Mouse (Mus musculus) heart, embryonic 10.5 days (tissue): ENCODE measurements around the gene Lrrc32. TPM values are rescaled to one million over a fixed set of nuclear protein-coding genes. Genes with fewer than 3 reads are reported as not detected.

Experiments used
- DNase-seq: peaks from one replicate; pipeline ENCODE4 v3.0.0-alpha.2; 2017; ENCODE audit warnings: low spot score
- H3K27ac ChIP-seq: fragments of 300-500 bp; sonication (generic); 2 replicates; pipeline ENCODE4 v1.5.1; 2016; ENCODE audit warnings: mild to moderate bottlenecking
- H3K27me3 ChIP-seq: fragments of 300-500 bp; sonication (generic); 2 replicates; pipeline ENCODE4 v1.6.1; 2016; ENCODE audit warnings: mild to moderate bottlenecking; ENCODE audit not compliant: poor library complexity, insufficient read depth, severe bottlenecking
- H3K36me3 ChIP-seq: fragments of 300-500 bp; sonication (generic); 2 replicates; pipeline ENCODE4 v1.6.1; 2016; ENCODE audit warnings: mild to moderate bottlenecking, moderate library complexity
- H3K4me1 ChIP-seq: fragments of 300-500 bp; sonication (generic); 2 replicates; pipeline ENCODE4 v1.6.1; 2016; ENCODE audit warnings: mild to moderate bottlenecking
- H3K4me3 ChIP-seq: fragments of 300-500 bp; sonication (generic); 2 replicates; pipeline ENCODE4 v1.5.1; 2016; ENCODE audit warnings: mild to moderate bottlenecking, moderate library complexity
- H3K9me3 ChIP-seq: fragments of 300-500 bp; sonication (generic); 2 replicates; pipeline ENCODE4 v1.6.1; 2016; ENCODE audit warnings: mild to moderate bottlenecking, moderate library complexity
- WGBS: fragments of 180-500 bp; shearing (Covaris S2); methylation state at CpG from one replicate; pipeline ENCODE4 v1.1.7; 2016; 5-methylcytosine and 5-hydroxymethylcytosine counted together
- polyA plus RNA-seq: library from polyadenylated mRNA; unstranded; fragments of >200 nt; fragmentation: Nextera tagmentation; extraction: Ambion mirVana; gene quantifications from 2 replicates; pipeline ENCODE4 v1.2.1, GENCODE M21; 2016

The Lrrc32 gene
- 4.8 and 7.3 TPM in 2 replicates for polyA plus RNA-seq

DNA sequence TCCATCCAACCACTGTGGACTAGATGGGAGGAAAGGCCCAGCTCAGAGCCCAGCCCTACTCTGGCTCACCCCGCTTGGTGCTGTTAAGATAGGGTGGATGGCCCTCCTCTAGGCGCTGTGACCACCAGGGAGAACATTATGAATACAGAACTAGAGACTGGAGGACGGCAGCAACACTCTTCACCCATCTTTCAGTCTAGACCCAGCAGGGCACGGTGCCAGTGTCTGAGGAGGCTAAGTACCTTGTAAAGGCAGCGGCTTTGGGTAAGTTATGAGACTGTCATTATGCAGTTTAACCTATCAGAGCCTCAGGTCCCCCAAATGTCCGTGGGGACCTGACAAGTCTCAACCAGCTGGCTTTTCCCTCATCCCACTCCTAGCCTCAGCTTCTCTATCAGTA is at the start of gene Lrrc32:
Gene Lrrc32 (plus strand): TSS at position 153 of the 400 bp plus-strand sequence.
- Histone ChIP-seq H3K4me3 (peak within 1 kb of the TSS; percentile 69), H3K4me1 (peaks cover 54% of the 10 kb centered on the region), H3K36me3 (no peaks in the 10 kb centered on the region), H3K27ac (peak within 1 kb of the TSS; percentile 65), H3K9me3 (no peaks in the 10 kb centered on the region), H3K27me3 (peaks cover 43% of the 10 kb centered on the region)
- WGBS, result 61% methylated on average over 6 of the region's 6 CpGs
- DNase-seq, result no peak

DNA sequence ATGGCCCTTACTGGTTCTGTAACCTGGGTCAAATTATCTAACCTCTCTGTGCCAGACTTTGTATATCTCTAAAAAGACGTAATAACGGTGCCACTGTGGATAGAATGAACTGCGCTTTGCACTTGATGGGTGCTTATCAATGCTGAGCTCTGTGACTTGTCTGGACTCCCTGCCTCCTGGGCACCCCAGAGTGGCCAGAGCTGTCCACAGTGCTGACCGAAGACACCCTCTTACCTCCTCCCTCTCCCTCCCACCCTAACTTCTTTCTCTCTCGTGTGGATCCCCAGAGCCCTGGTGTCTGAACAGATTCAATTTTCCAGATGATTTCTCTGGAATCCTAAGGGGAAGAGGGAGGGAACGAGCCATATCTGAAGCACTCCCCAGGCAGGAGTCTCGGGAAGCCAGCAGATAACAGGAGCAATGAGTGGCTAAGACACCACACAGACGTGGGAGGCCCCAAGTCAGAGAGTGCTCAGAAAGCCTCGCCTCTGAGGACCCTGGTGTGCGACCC is 49.1 kb upstream of the Lrrc32 start, which contains the start of gene Gucy2d:
Gene Gucy2d (plus strand): TSS at position 461 of the 511 bp plus-strand sequence.
- Histone ChIP-seq H3K27me3 (no peaks in the 10 kb centered on the region), H3K36me3 (no peaks in the 10 kb centered on the region), H3K4me1 (peaks cover 11% of the 10 kb centered on the region), H3K27ac (no peak within 1 kb of the TSS), H3K4me3 (no peak within 1 kb of the TSS), H3K9me3 (no peaks in the 10 kb centered on the region)
- 20% methylated on average over 10 of the region's 10 CpGs for WGBS
- no peak for DNase-seq

DNA sequence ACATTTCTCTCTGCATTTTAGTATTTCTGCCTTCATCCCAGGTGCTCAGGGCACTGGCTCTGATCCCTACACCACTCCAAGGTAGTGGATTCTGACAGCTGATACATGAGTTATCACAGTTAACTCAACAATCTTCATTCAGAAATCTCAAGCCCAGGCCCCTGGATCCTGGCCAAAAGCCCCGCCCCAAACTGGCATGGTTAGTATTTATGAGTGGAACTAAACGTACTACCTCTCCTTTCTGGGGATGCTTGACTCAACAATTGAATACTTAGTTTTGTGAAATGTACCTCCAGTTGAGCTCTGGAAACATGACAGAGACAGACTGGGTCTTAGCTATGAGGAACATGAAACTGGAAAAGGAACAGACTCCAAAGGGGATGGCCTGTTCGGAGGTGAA is 42.2 kb upstream of the Lrrc32 start:
- WGBS, result 74% methylated on average over 3 of the region's 3 CpGs
- no peaks in the 10 kb centered on the region for H3K4me1 ChIP-seq

DNA sequence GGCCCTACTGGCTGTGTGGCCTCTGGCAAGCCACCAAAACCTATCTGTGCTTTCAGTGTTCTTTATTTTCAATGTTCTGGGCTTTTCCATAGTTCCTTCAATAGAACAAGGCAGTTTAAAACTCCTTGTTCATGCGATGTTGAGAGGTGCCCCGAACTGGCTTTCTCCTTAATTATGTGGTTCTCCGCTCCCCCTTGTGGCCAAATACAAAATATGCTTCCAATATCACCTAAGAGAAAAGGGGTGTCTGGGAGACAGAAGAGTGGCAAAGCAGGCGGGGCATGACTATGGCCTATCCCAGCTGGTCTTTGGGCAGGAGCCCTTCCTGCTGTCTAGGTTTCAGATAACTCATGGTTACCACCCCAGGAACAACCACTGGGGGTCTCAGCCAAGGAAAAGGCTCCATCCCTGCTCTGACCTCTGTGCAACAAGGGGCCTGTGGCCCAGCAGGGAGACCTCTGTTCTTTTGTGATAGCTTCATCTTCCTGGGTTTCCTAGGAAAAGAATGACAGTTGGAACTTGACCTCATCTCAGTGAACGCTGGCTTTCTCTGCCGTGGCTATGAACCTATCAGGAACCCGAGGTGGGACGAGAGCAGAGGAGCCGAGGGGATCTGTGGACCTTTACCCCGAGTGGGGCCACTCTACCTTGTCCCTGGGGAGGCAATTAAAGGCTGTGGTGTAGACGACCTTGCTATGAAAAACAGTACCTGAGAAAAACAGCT is 41.3 kb upstream of the Lrrc32 start:
- DNase-seq, result no peak
- H3K27me3 ChIP-seq, result no peaks in the 10 kb centered on the region
- WGBS, result 67% methylated on average over 11 of the region's 11 CpGs

More for the DNA sequence above, 42.2 kb upstream of the Lrrc32 start:
- H3K9me3 ChIP-seq, result no peaks in the 10 kb centered on the region
- H3K36me3 ChIP-seq, result no peaks in the 10 kb centered on the region
- H3K27me3 ChIP-seq, result no peaks in the 10 kb centered on the region
- no peak for DNase-seq
- no peak overlapping the region for H3K27ac ChIP-seq
- H3K4me3 ChIP-seq, result no peak overlapping the region

DNA sequence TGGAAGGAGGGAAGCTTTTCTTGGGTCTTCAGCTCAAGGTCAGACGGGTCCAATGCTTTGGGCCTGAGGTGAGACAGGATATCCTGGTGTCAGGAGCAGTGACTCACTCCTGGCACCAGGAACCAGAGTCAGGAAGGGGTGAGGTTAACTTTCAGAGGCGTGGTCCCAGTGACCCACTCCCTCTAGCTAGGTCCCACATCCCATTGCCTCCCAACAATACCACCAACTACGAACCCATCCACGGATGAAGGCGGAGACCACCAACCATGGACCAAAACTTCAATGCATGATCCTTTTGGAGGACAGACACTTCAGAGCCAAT is 40.8 kb upstream of the Lrrc32 start:
- DNase-seq, result no peak
- H3K27ac ChIP-seq, result no peak overlapping the region
- no peaks in the 10 kb centered on the region for H3K9me3 ChIP-seq
- H3K4me3 ChIP-seq, result no peak overlapping the region
- no peaks in the 10 kb centered on the region for H3K4me1 ChIP-seq
- WGBS, result 82% methylated on average over 5 of the region's 5 CpGs
- 0 out of 2 replicates have a peak, but pooled peaks cover 2% of the 10 kb centered on the region for H3K27me3 ChIP-seq
- H3K36me3 ChIP-seq, result no peaks in the 10 kb centered on the region

More for the DNA sequence above, 41.3 kb upstream of the Lrrc32 start:
- Histone ChIP-seq H3K27ac (no peak overlapping the region), H3K9me3 (no peaks in the 10 kb centered on the region), H3K4me1 (no peaks in the 10 kb centered on the region), H3K4me3 (no peak overlapping the region), H3K36me3 (no peaks in the 10 kb centered on the region)

DNA sequence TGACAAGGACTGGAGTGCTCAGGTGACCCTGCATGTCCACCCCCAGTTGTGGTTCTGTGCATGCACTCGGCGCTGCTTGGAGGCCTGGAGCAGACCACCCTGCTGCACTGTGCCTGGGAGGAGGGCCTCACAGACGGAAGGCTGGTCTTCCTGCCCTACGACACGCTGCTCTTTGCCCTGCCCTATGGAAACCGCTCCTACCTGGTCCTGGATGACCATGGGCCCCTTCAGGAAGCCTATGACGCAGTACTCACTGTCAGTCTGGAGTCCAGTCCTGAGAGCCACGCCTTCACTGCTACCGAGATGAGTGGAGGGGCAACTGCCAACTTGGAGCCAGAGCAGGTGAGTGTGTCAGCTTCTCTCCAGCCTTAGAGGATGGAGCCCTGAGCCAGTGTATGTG is 39.4 kb upstream of the Lrrc32 start:
- Histone ChIP-seq H3K27me3 (peaks cover 11% of the 10 kb centered on the region; the same call in 1 of the 2 replicates), H3K4me1 (peaks cover 4% of the 10 kb centered on the region), H3K4me3 (no peak overlapping the region), H3K27ac (no peak overlapping the region), H3K9me3 (no peaks in the 10 kb centered on the region), H3K36me3 (no peaks in the 10 kb centered on the region)
- WGBS, result 81% methylated on average over 9 of the region's 9 CpGs
- DNase-seq, result no peak

DNA sequence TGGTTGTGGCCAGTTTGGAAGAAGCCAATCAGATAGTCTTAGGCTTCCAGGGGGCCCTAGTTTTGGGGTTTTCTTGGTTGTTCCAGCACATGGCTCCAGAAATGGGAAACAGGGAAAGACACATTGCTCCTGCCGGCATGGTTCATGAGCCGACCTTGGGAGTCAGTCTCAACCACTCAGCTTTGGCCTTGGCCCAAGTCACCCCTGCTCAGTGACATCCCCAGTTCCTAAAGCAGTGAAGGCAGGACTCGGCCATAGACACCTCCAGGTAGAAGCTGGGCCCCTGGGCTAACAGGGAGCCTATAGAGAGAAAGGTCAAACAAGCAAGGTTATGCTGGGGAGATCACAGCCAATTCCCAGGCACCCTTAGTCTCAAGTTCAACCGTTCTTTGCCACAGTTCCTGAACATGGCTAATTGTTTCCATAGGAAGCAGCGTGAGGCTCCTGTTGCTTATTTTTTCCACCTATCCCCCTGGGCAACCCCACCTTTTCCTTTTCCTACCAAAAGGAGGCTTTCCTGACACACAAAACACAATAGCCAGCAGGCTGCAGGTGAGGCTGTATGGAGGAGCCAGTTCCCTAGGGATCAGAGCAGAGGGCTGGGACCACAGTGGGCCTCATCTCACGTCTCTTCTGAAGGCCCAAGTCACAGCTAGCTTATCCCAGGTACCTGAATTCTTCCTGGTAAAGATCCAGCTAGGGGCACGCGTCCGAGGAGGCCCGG is 34.5 kb upstream of the Lrrc32 start:
- H3K9me3 ChIP-seq, result no peaks in the 10 kb centered on the region
- H3K27me3 ChIP-seq, result peaks cover 23% of the 10 kb centered on the region; the same call in 1 of the 2 replicates
- 72% methylated on average over 10 of the region's 10 CpGs for whole genome bisulfite sequencing
- no peak overlapping the region for H3K4me3 ChIP-seq
- 0 out of 2 replicates have a peak overlapping the region, but pooled peaks have one; percentile 24 for H3K27ac ChIP-seq
- no peak for DNase-seq
- peaks cover 8% of the 10 kb centered on the region for H3K4me1 ChIP-seq
- H3K36me3 ChIP-seq, result no peaks in the 10 kb centered on the region

DNA sequence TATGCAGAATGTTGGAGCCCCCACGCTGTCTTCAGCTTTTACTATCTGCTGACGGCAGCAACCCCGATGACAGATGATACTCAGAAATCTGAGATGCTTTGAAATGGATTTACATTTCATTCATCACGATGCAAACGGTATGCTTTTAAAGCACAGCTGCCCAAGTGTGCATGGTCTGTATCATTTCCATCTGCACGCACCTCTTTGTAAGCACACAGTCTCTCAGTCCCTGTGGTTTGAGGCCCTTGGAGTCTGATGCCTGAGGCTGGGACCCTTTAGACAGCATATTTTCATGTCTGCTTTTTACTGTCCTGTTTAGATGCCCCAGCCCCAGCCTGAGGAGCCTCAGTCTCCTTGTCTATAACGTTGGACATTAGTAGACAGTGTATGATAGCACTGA is 28.8 kb upstream of the Lrrc32 start:
- DNase-seq, result no peak
- H3K27ac ChIP-seq, result no peak overlapping the region

DNA sequence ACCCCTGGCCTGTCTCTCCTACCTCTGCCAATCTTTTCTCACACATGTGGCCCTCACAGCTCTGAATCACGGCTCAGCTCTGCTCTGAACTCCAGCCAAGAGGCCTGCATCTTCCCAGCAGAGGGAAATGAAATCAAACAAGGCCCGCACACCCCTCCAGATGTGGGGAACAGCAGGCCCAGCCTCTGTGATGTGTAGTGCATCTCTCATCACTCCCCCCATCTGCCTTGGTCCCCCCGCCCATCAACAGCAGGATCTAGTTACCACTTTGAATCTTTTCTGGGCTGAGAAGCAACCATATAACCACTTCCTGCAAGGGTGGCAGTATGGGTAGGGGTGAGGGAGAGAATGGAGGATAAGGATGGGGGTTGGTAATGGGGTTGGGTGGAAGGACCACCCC is 20.0 kb upstream of the Lrrc32 start:
- Histone ChIP-seq H3K27me3 (0 out of 2 replicates have a peak, but pooled peaks cover 10% of the 10 kb centered on the region), H3K9me3 (no peaks in the 10 kb centered on the region), H3K4me1 (peaks cover 18% of the 10 kb centered on the region; the same call in 1 of the 2 replicates), H3K27ac (no peak overlapping the region), H3K36me3 (no peaks in the 10 kb centered on the region), H3K4me3 (no peak overlapping the region)
- no peak for DNase-seq
- WGBS, result 50% methylated on average over 3 of the region's 3 CpGs

More for the DNA sequence above, 28.8 kb upstream of the Lrrc32 start:
- Histone ChIP-seq H3K36me3 (no peaks in the 10 kb centered on the region), H3K27me3 (peaks cover 18% of the 10 kb centered on the region), H3K4me3 (no peak overlapping the region), H3K4me1 (0 out of 2 replicates have a peak, but pooled peaks cover 6% of the 10 kb centered on the region), H3K9me3 (no peaks in the 10 kb centered on the region)
- WGBS, result 61% methylated on average over 7 of the region's 7 CpGs

DNA sequence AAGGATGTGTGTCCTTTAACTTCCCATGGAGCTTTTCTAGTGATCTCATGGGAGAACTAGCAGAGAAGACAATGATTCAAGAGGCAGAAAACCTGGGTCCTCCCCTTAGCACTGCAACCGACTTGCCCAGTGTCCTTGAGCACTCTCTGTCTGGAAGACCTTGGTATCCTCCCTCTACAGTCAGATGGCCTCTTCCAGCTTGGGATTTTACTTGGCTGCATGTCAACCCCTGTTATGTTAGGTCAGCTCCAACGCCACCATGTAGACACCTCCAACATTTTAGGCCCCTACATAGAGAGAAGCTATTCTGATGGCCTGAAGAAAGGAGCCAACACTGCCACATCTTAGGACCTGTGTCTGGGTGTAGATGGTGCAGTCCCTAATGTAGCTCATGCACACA is 16.6 kb upstream of the Lrrc32 start:
- Histone ChIP-seq H3K27ac (no peak overlapping the region), H3K9me3 (no peaks in the 10 kb centered on the region), H3K36me3 (no peaks in the 10 kb centered on the region), H3K4me3 (no peak overlapping the region), H3K4me1 (peaks cover 23% of the 10 kb centered on the region; the same call in 1 of the 2 replicates), H3K27me3 (0 out of 2 replicates have a peak, but pooled peaks cover 16% of the 10 kb centered on the region)
- 71% methylated on average over 2 of the region's 2 CpGs for WGBS
- no peak for DNase-seq

DNA sequence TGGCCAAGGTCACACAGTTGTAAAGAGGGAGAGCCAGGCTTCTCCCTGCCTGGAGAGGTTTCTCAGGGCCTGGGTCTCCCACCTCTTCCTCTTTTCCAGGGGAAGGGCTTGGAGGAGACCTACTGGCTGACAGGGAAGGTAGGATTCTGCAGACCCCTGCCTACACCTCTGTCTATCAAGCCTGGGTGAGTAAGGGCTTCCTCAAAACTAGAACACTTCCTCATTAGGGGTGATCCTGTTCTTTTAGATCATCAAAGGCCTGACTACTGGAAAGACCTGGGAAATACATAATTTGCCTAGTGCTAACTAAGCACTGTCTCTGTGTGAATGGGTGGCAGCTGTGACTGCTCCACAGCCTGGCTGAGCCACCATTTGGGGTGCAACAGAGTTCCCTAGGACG is 14.5 kb upstream of the Lrrc32 start:
- Histone ChIP-seq H3K4me3 (no peak overlapping the region), H3K9me3 (no peaks in the 10 kb centered on the region), H3K4me1 (0 out of 2 replicates have a peak, but pooled peaks cover 14% of the 10 kb centered on the region), H3K27ac (no peak overlapping the region), H3K27me3 (peaks cover 24% of the 10 kb centered on the region; the same call in 1 of the 2 replicates), H3K36me3 (no peaks in the 10 kb centered on the region)
- DNase-seq, result no peak
- 74% methylated on average over 1 of the region's 1 CpGs for WGBS

DNA sequence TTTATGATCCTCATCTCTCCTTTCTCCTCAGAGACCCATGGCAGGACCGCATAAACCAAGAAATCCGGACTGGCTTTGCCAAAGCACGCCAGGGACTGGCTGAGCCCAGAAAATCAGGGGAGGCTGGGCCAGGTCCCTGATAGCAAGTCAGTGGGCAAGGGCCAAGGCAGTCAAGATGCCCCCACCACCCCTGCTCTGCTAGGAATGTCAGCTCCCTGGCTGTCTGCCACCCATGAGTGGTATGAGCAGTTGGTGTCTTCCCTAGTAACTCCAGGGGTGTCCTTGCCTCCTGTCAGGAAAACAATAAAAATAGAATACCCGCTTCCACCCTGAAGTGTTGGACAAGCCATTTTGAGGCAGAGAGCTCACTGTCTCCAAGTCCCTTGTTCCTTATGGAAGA is 11.9 kb upstream of the Lrrc32 start:
- no peaks in the 10 kb centered on the region for H3K9me3 ChIP-seq
- no peak overlapping the region for H3K4me3 ChIP-seq
- no peak for DNase-seq
- H3K4me1 ChIP-seq, result peaks cover 15% of the 10 kb centered on the region
- 90% methylated on average over 4 of the region's 4 CpGs for WGBS
- H3K27me3 ChIP-seq, result peaks cover 32% of the 10 kb centered on the region
- H3K27ac ChIP-seq, result no peak overlapping the region
- no peaks in the 10 kb centered on the region for H3K36me3 ChIP-seq

DNA sequence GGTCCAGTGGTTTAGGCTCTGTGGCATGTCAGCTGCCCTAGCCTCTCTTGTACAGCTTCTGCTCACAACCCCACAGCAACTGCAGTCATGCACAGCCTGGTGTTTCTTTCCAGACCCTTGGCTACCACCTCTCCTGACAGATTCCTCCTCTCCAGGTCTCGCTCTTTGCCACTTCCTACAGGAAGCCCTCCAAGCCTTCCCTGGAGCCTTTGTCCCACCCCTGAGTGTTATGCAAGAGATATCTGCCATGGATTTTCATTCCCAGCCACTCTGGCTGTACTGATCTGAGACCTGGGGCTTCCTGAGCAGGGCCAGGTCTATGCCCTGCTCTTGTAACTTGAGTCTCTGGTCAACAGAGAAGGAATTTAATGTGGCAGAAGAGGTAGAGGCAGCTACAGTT is 8.6 kb upstream of the Lrrc32 start:
- no peak overlapping the region for H3K27ac ChIP-seq
- H3K4me1 ChIP-seq, result peaks cover 21% of the 10 kb centered on the region
- WGBS, result 92% methylated on average over 1 of the region's 1 CpGs
- peaks cover 32% of the 10 kb centered on the region for H3K27me3 ChIP-seq
- no peak overlapping the region for H3K4me3 ChIP-seq
- H3K9me3 ChIP-seq, result no peaks in the 10 kb centered on the region
- no peak for DNase-seq
- no peaks in the 10 kb centered on the region for H3K36me3 ChIP-seq
